Mouse (Mus musculus): ENCODE results near the gene Gm11077.

Gm11077 gene

GRCm38 (mm10) chr6:140747591-140747990, 18.5 kb downstream of the Gm11077 start:
- DNase-seq (ENCODE audit: low spot score), result no peak

- no peak for DNase-seq (ENCODE audit: low spot score)
Observed at GRCm38 (mm10) chr6:140750371-140751080, 21.4 kb downstream of the Gm11077 start.

GRCm38 (mm10) chr6:140766365-140766764, 37.3 kb downstream of the Gm11077 start:
- DNase-seq (ENCODE audit: low spot score), result no peak

GRCm38 (mm10) chr6:140767237-140767636, 38.2 kb downstream of the Gm11077 start:
- DNase-seq (ENCODE audit: low spot score), result no peak

DNA sequence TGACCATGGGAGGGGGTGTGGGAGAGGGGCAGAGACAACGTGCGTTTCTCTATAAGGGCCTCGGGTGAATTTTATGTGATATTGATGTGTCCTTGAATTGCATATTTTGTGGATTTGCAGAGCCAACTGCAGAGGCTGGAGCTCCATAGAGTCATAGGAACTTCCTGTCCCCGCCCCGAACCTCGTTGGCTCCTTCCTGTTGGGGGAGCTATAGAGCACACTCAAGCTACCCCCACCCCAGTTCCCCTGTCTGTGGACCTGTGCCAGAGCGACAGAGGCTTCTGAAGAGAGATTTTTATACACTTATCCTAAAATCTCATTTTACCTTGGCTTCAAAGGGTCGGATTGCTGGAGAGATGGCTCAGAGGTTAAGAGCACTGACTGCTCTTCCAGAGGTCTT, 39.1 kb downstream of the Gm11077 start:
- DNase-seq (ENCODE audit: low spot score), result no peak

DNA sequence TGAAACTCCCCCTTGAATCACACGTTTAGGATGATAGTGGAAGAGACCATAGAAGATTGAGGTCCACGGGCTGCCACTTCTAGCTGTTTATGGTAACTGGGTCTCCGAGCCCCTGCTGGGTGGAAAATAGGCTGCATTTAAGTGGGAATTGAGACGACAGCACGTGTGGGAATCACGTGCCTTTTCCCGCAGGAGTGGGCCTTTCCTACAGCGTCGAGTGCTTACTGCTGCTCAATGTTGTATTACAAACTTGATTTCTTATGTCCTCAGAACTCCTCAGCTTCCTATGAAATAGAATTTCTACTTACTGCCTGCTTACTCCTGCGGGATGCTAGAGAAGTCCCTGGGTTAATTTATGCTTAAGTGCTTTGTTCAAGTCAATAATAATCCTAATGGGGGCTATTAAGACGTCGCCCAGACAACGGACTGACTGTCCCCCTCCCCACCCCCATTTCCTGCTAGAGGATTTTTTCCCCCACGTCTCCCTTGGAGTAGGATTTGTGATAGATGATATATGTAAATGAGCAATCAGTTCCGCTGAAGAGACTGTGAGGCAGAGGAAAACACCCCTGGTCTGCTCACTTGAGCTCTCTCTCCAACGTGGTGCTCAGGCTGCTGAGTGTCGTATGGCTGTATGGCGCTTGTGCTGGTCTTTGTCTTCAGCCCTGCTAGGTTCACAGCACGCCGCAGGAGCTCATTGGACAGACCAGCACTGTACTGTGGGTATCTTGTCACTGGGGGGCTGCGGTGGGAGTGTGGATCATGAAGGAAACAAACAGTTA, 40.0 kb downstream of the Gm11077 start:
- DNase-seq (ENCODE audit: low spot score), result no peak

DNA sequence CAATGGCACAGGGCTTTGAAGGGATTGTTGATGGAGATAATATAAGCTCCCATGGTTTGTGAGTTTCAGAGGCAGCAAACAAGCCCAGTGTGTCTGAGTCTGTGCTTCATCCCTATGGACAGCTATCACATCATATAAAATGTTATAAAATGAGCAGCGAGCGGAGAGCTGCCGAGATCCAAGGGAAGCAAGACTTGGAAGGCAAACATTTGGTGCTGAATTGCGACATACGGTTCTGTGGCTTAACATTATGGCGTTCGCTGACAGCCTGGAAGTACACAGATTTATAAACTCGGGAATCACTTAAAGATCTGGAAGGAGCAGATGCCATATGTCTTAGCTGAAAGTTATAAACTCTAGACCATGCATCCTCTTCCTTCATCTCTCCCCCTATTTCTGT, 47.2 kb downstream of the Gm11077 start:
- no peak for DNase-seq (ENCODE audit: low spot score)

- no peak for DNase-seq (ENCODE audit: low spot score)
Observed at GRCm38 (mm10) chr6:140782524-140782923, 53.4 kb downstream of the Gm11077 start.

DNA sequence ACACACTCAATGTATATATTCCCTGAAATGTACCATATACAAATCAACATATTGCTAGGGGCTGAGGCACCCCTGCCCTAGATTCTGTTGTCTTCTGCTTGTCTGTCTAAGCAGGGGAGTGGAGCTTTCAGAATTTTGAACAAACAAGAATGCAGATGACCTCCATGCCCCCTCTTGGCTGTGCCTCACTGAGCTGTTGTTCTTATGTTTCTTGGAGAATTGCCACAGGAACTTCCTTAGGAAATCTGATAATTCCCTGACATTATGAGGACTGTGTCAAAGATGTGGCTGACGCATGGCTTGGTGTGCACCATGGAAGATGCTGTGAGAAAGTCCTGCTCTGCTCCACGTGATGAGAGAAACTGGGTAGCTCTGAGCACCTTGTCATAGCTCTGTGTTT, 57.0 kb downstream of the Gm11077 start:
- DNase-seq (ENCODE audit: low spot score), result no peak

DNA sequence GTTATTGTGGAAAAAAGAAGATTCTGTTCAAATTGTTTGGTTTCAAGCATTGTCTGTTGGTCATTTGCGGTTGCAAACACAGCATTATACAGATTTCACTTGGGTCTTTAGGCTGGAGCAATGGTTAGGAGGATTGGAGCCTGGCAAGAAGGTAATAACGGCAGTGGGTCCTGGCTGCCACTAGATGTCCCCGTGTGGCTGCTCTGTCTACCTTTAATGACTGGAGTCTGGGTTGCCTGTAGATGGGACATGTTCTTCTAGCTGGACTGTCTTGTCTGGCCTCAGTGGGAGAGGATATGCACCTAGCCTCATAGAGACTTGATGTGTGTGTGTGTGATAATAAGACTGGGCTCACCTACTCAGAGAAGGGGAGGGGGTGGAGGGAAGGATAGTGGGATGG, 60.8 kb downstream of the Gm11077 start:
- DNase-seq (ENCODE audit: low spot score), result no peak

DNA sequence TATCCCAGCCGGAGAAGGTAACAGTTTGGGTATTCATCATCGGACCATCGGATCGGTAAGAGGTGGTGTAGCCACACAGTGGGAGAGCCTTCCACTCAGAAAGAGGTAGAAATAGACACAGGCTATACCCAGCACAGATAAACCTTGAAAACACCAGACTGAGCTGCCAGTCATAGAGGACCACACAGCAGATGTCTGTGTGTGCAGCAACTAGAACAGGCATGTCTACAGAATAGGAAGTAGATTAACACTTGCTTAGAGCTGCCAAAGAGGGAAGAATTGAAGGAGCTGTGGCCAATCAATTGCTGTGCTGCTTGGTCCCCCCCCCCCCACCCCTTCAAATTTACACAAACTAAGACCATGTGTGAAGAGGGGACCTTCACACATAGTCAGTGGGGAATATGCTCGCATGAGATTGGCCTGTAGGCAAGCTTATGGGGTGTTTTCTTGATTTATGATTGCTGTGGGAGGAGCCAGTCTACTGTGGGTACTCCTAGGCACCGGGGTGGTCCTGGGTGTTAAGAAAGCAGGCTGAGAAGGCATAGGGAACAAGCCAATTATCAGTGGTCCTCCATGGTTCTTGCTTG, 64.7 kb downstream of the Gm11077 start:
- no peak for DNase-seq (ENCODE audit: low spot score)

- DNase-seq (ENCODE audit: low spot score), result peak; percentile 9
Observed at GRCm38 (mm10) chr6:140798841-140799240, 69.8 kb downstream of the Gm11077 start.

DNA sequence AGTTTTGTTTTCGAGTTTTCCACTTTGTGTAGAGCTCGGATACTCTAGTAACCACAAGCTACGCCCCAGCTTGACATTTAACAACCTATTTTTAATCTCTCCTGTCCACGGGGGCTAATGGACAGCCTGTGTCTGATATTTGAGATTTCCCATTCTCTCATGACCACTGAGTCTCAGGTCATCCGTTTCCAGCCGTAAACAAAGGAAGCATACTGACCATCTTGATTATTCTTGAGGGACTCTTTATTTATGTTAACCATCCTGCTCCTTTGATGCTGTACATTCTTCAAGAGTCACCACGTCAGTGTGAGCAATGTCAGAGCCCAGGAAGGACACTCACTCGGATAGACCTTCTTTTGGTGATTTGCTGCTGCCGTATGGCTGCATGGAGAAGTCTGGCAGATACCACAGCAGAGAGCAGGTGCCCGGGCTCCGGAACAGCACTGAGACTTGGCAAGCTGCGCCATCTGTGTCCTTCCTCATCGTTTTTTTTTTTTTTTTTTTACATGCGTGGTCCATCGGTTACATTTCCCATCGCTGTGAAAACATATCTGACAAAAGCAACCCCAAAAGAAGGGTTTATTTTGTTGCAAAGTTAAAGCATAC, 70.5 kb downstream of the Gm11077 start:
- DNase-seq (ENCODE audit: low spot score), result no peak

GRCm38 (mm10) chr6:140800587-140800986, 71.5 kb downstream of the Gm11077 start:
- DNase-seq (ENCODE audit: low spot score), result no peak

Data from testis, postnatal 14 days (tissue).